Mouse (Mus musculus) ES-E14 (cell line): ENCODE results near the gene Hlcs. TPM values are rescaled to one million over a fixed set of nuclear protein-coding genes. Genes with fewer than 3 reads are reported as not detected.

Experiments
- DNase-seq: peaks from one replicate; pipeline ENCODE4 v3.0.0-alpha.2; 2013; ENCODE audit warnings: low read depth, low spot score
- H3K27ac ChIP-seq: 2 replicates; pipeline ENCODE4 v1.5.1; 2012; ENCODE audit warnings: low read depth, mild to moderate bottlenecking, low read length, moderate library complexity, mixed read lengths; ENCODE audit not compliant: poor library complexity, insufficient read depth, severe bottlenecking
- H3K36me3 ChIP-seq: 2 replicates; pipeline ENCODE4 v1.6.1; 2012; ENCODE audit warnings: mild to moderate bottlenecking, low read length, moderate library complexity, mixed read lengths; ENCODE audit not compliant: control insufficient read depth, poor library complexity, insufficient read depth, severe bottlenecking
- H3K4me1 ChIP-seq, 2 experiments: fragments of 150-350 bp in 1 of 2; sonication (generic) in 1 of 2; 2 replicates each; pipeline ENCODE4 v1.6.1; 2012; ENCODE audit warnings: low read length in 2 of 2, mild to moderate bottlenecking in 1 of 2, mixed read lengths in 1 of 2; ENCODE audit not compliant: control insufficient read depth in 2 of 2, insufficient read depth in 2 of 2, poor library complexity in 1 of 2
- H3K4me3 ChIP-seq, 2 experiments: fragments of 150-350 bp in 1 of 2; sonication (generic) in 1 of 2; 2 replicates each; pipeline ENCODE4 v1.5.1; 2012; ENCODE audit warnings: low read length in 2 of 2, low read depth in 1 of 2, mild to moderate bottlenecking in 1 of 2, mixed read lengths in 1 of 2; ENCODE audit not compliant: insufficient read depth in 1 of 2, poor library complexity in 1 of 2, severe bottlenecking in 1 of 2
- H3K9ac ChIP-seq: 2 replicates; pipeline ENCODE4 v1.6.1; 2012; ENCODE audit warnings: low read depth, mild to moderate bottlenecking, low read length, mixed read lengths; ENCODE audit not compliant: poor library complexity, insufficient read depth, severe bottlenecking
- H3K9me3 ChIP-seq: fragments of 150-350 bp; sonication (generic); 2 replicates; pipeline ENCODE4 v1.6.1; 2012; ENCODE audit warnings: low read depth, mild to moderate bottlenecking, low read length; ENCODE audit not compliant: control insufficient read depth, insufficient read depth
- CHD2 ChIP-seq: IDR thresholded peaks from 2 replicates; pipeline ENCODE4 v1.6.1; 2014; ENCODE audit warnings: mild to moderate bottlenecking, low read depth, low read length, inconsistent platforms
- HCFC1 ChIP-seq: IDR thresholded peaks from 2 replicates; pipeline ENCODE4 v1.6.1; 2012; ENCODE audit warnings: low read length, inconsistent platforms, borderline replicate concordance; ENCODE audit not compliant: insufficient read depth
- MAFK ChIP-seq: IDR thresholded peaks from 2 replicates; pipeline ENCODE4 v1.6.1; 2014; ENCODE audit warnings: mild to moderate bottlenecking, low read depth, low read length, inconsistent platforms; ENCODE audit not compliant: insufficient read depth
- ZC3H11A ChIP-seq: IDR thresholded peaks from 2 replicates; pipeline ENCODE4 v1.6.1; 2012; ENCODE audit warnings: low read depth, mild to moderate bottlenecking, inconsistent platforms, low read length, borderline replicate concordance
- ZNF384 ChIP-seq: IDR thresholded peaks from 2 replicates; pipeline ENCODE4 v1.6.1; 2012; ENCODE audit warnings: low read depth, low read length, inconsistent platforms
- in situ Hi-C, 2 experiments: fragments of 600-800 bp; cut with MboI; formaldehyde crosslinking; loops; one replicate each; pipeline ENCODE4 v1.15.1; 2025; ENCODE audit warnings: low sequenced_read_pairs in 2 of 2, inconsistent platforms in 1 of 2; ENCODE audit not compliant: unreplicated experiment in 2 of 2
- total RNA-seq: library from RNA; depleted of rRNA; stranded (reverse); fragments of 300-350 nt; gene quantifications from 2 replicates; pipeline ENCODE4 v1.2.3, GENCODE M21; 2012

The Hlcs gene
- total RNA-seq, 1 experiment: 5.2 TPM

- H3K36me3 ChIP-seq: no peaks in the 10 kb centered on the region
- TF ChIP-seq ZNF384 (no peak), MAFK (no peak), HCFC1 (no peak), ZC3H11A (no peak), CHD2 (no peak)
Observed at GRCm38 (mm10) chr16:94125172-94125981, 188.0 kb downstream of the Hlcs start.

GRCm38 (mm10) chr16:94123247-94123646, 190.1 kb downstream of the Hlcs start:
- no peak overlapping the region for H3K9ac ChIP-seq
- H3K9me3 ChIP-seq: no peaks in the 10 kb centered on the region
- H3K4me1 ChIP-seq: no peaks in the 10 kb centered on the region; a peak in 1 of 4 replicates
- TF ChIP-seq CHD2: no peak
- no peak for TF ChIP-seq HCFC1
- no peak for TF ChIP-seq MAFK
- no peak for TF ChIP-seq ZNF384
- no peak for TF ChIP-seq ZC3H11A
- H3K36me3 ChIP-seq: no peaks in the 10 kb centered on the region
- DNase-seq: no peak
- in situ Hi-C loops: no loop called here
- H3K4me3 ChIP-seq: peak overlapping the region; percentile 10 to 25; a peak in 1 of 4 replicates
- no peak overlapping the region for H3K27ac ChIP-seq

More at GRCm38 (mm10) chr16:94125172-94125981, 188.0 kb downstream of the Hlcs start:
- in situ Hi-C loops: no loop called here
- H3K4me1 ChIP-seq: no peaks in the 10 kb centered on the region; a peak in 1 of 4 replicates
- peak overlapping the region; percentile 44 for H3K9ac ChIP-seq
- no peak for DNase-seq
- peak overlapping the region; percentile 64 to 70 for H3K4me3 ChIP-seq
- no peak overlapping the region for H3K27ac ChIP-seq
- H3K9me3 ChIP-seq: no peaks in the 10 kb centered on the region

GRCm38 (mm10) chr16:94122347-94122746, 191.0 kb downstream of the Hlcs start:
- Histone ChIP-seq H3K36me3 (no peaks in the 10 kb centered on the region), H3K27ac (no peak overlapping the region), H3K9me3 (no peaks in the 10 kb centered on the region), H3K4me3 (no peak overlapping the region), H3K9ac (no peak overlapping the region), H3K4me1 (no peaks in the 10 kb centered on the region; a peak in 1 of 4 replicates)
- TF ChIP-seq ZC3H11A: no peak
- no peak for TF ChIP-seq HCFC1
- no peak for TF ChIP-seq MAFK
- TF ChIP-seq CHD2: no peak
- in situ Hi-C loops: no loop called here
- DNase-seq: no peak

- H3K36me3 ChIP-seq: no peaks in the 10 kb centered on the region
- no peak overlapping the region for H3K9ac ChIP-seq
- H3K27ac ChIP-seq: no peak overlapping the region
- in situ Hi-C loops: no loop called here
- no peak for DNase-seq
- no peaks in the 10 kb centered on the region for H3K9me3 ChIP-seq
- H3K4me1 ChIP-seq: no peaks in the 10 kb centered on the region
- TF ChIP-seq HCFC1 (no peak), ZC3H11A (no peak), CHD2 (no peak), MAFK (no peak), ZNF384 (no peak)
- H3K4me3 ChIP-seq: no peak overlapping the region
Observed at GRCm38 (mm10) chr16:94118394-94118793, 195.0 kb downstream of the Hlcs start.
